Mouse (Mus musculus) inflammation-experienced regulatory T-cells, adult 6 months (primary cell): ENCODE measurements around the gene St6galnac4. TPM values are rescaled to one million over a fixed set of nuclear protein-coding genes. Genes with fewer than 3 reads are reported as not detected.

Experiments used
- ATAC-seq: one replicate; pipeline ENCODE4 v1.8.0; 2017
- polyA plus RNA-seq, 3 experiments: library from polyadenylated mRNA; unstranded; fragments of 100-300 nt; shearing (Covaris generic); gene quantifications; one replicate each; pipeline ENCODE4 v1.2.1; 2017

The St6galnac4 gene
- polyA plus RNA-seq, 3 experiments from 2014 or later: 31.5 to 42.6 (median 33.5) TPM

GRCm38 (mm10) chr2:32628729-32629128, 41.8 kb downstream of the St6galnac4 start:
- ATAC-seq: no peak

- ATAC-seq: no peak
Observed at GRCm38 (mm10) chr2:32629276-32629976, 42.5 kb downstream of the St6galnac4 start.

GRCm38 (mm10) chr2:32630036-32630435, 43.1 kb downstream of the St6galnac4 start:
- ATAC-seq: no peak

- no peak for ATAC-seq
Observed at GRCm38 (mm10) chr2:32631046-32631445, 44.2 kb downstream of the St6galnac4 start.

- peak; percentile 61 for ATAC-seq
Observed at GRCm38 (mm10) chr2:32631737-32632394, 45.0 kb downstream of the St6galnac4 start.

- no peak for ATAC-seq
Observed at GRCm38 (mm10) chr2:32633660-32634059, 46.8 kb downstream of the St6galnac4 start.

GRCm38 (mm10) chr2:32634277-32635105, 47.6 kb downstream of the St6galnac4 start:
- no peak for ATAC-seq

GRCm38 (mm10) chr2:32636617-32637016, 49.7 kb downstream of the St6galnac4 start:
- ATAC-seq: no peak

- ATAC-seq: no peak
Observed at GRCm38 (mm10) chr2:32637778-32638281, 50.9 kb downstream of the St6galnac4 start.

GRCm38 (mm10) chr2:32639632-32640031, 52.7 kb downstream of the St6galnac4 start:
- no peak for ATAC-seq

- ATAC-seq: no peak
Observed at GRCm38 (mm10) chr2:32640550-32641051, 53.7 kb downstream of the St6galnac4 start.

GRCm38 (mm10) chr2:32641810-32642209, 54.9 kb downstream of the St6galnac4 start:
- ATAC-seq: no peak

GRCm38 (mm10) chr2:32642813-32643212, 55.9 kb downstream of the St6galnac4 start:
- ATAC-seq: no peak

GRCm38 (mm10) chr2:32644083-32644482, 57.2 kb downstream of the St6galnac4 start:
- ATAC-seq: no peak

GRCm38 (mm10) chr2:32644799-32645475, 58.0 kb downstream of the St6galnac4 start:
- ATAC-seq: no peak

- ATAC-seq: no peak
Observed at GRCm38 (mm10) chr2:32645647-32646046, 58.8 kb downstream of the St6galnac4 start.

- no peak for ATAC-seq
Observed at GRCm38 (mm10) chr2:32646379-32647056, 59.6 kb downstream of the St6galnac4 start, which contains the start of gene Eng. Gene Eng, plus strand, starts transcription at chr2:32646595.

GRCm38 (mm10) chr2:32647366-32647765, 60.5 kb downstream of the St6galnac4 start:
- ATAC-seq: no peak
